Mouse (Mus musculus): Measurements from ENCODE around the gene Rhot1. TPM values are rescaled to one million over a fixed set of nuclear protein-coding genes. Genes with fewer than 3 reads are reported as not detected.

Rhot1 gene
- polyA plus RNA-seq, 1 experiment from 2014 or later = 20.7 TPM

GRCm38 (mm10) chr11:80308537-80308936 is 99.7 kb downstream of the Rhot1 start:
- ATAC-seq = no peak
- H3K36me3 ChIP-seq (ENCODE audit: control insufficient read depth, insufficient read depth) = no peaks in the 10 kb centered on the region
- no peak for TF ChIP-seq CTCF (IDR thresholded peaks at IDR 0.05; ENCODE audit: low read depth)
- H3K9ac ChIP-seq (ENCODE audit: low read depth, low read length) = no peak overlapping the region
- no peaks in the 10 kb centered on the region for H3K4me1 ChIP-seq (replicated peaks; ENCODE audit: control insufficient read depth, insufficient read depth, low read length)
- no peak overlapping the region for H3K4me3 ChIP-seq (ENCODE audit: low read depth, low read length)
- no peak overlapping the region for H3K4me2 ChIP-seq (replicated peaks; ENCODE audit: low read depth)
- no peaks in the 10 kb centered on the region for H3K9me3 ChIP-seq (ENCODE audit: control insufficient read depth)
- 44% methylated on average over 6 of the region's 6 CpGs for WGBS
- H3K27ac ChIP-seq (ENCODE audit: low read depth, low read length) = no peak overlapping the region
- H3K27me3 ChIP-seq (replicated peaks; ENCODE audit: control insufficient read depth, insufficient read depth, low read length) = no peaks in the 10 kb centered on the region

- WGBS = 58% methylated on average over 4 of the region's 4 CpGs
- Histone ChIP-seq H3K4me3 (ENCODE audit: low read depth, low read length) (no peak overlapping the region), H3K4me1 (replicated peaks; ENCODE audit: control insufficient read depth, insufficient read depth, low read length) (no peaks in the 10 kb centered on the region), H3K27me3 (replicated peaks; ENCODE audit: control insufficient read depth, insufficient read depth, low read length) (no peaks in the 10 kb centered on the region), H3K36me3 (ENCODE audit: control insufficient read depth, insufficient read depth) (no peaks in the 10 kb centered on the region), H3K4me2 (replicated peaks; ENCODE audit: low read depth) (no peak overlapping the region), H3K9ac (ENCODE audit: low read depth, low read length) (no peak overlapping the region), H3K27ac (ENCODE audit: low read depth, low read length) (no peak overlapping the region), H3K9me3 (ENCODE audit: control insufficient read depth) (no peaks in the 10 kb centered on the region)
- no peak for ATAC-seq
- TF ChIP-seq CTCF (IDR thresholded peaks at IDR 0.05; ENCODE audit: low read depth) = no peak
Measured at GRCm38 (mm10) chr11:80311271-80311670, 102.5 kb downstream of the Rhot1 start.

GRCm38 (mm10) chr11:80312049-80312448 is 103.2 kb downstream of the Rhot1 start:
- no peaks in the 10 kb centered on the region for H3K9me3 ChIP-seq (ENCODE audit: control insufficient read depth)
- H3K4me2 ChIP-seq (replicated peaks; ENCODE audit: low read depth) = no peak overlapping the region
- ATAC-seq = no peak
- no peak overlapping the region for H3K4me3 ChIP-seq (ENCODE audit: low read depth, low read length)
- no peaks in the 10 kb centered on the region for H3K4me1 ChIP-seq (replicated peaks; ENCODE audit: control insufficient read depth, insufficient read depth, low read length)
- no peak overlapping the region for H3K27ac ChIP-seq (ENCODE audit: low read depth, low read length)
- WGBS = 51% methylated on average over 2 of the region's 2 CpGs
- TF ChIP-seq CTCF (IDR thresholded peaks at IDR 0.05; ENCODE audit: low read depth) = no peak
- no peaks in the 10 kb centered on the region for H3K36me3 ChIP-seq (ENCODE audit: control insufficient read depth, insufficient read depth)
- no peaks in the 10 kb centered on the region for H3K27me3 ChIP-seq (replicated peaks; ENCODE audit: control insufficient read depth, insufficient read depth, low read length)
- H3K9ac ChIP-seq (ENCODE audit: low read depth, low read length) = no peak overlapping the region

GRCm38 (mm10) chr11:80312565-80312964 is 103.7 kb downstream of the Rhot1 start:
- H3K27ac ChIP-seq (ENCODE audit: low read depth, low read length) = no peak overlapping the region
- H3K9me3 ChIP-seq (ENCODE audit: control insufficient read depth) = no peaks in the 10 kb centered on the region
- no peaks in the 10 kb centered on the region for H3K36me3 ChIP-seq (ENCODE audit: control insufficient read depth, insufficient read depth)
- ATAC-seq = no peak
- H3K4me1 ChIP-seq (replicated peaks; ENCODE audit: control insufficient read depth, insufficient read depth, low read length) = no peaks in the 10 kb centered on the region
- WGBS = 5% methylated on average over 6 of the region's 6 CpGs
- H3K4me2 ChIP-seq (replicated peaks; ENCODE audit: low read depth) = no peak overlapping the region
- H3K9ac ChIP-seq (ENCODE audit: low read depth, low read length) = no peak overlapping the region
- H3K27me3 ChIP-seq (replicated peaks; ENCODE audit: control insufficient read depth, insufficient read depth, low read length) = no peaks in the 10 kb centered on the region
- H3K4me3 ChIP-seq (ENCODE audit: low read depth, low read length) = no peak overlapping the region
- TF ChIP-seq CTCF (IDR thresholded peaks at IDR 0.05; ENCODE audit: low read depth) = no peak

GRCm38 (mm10) chr11:80313462-80313861 is 104.6 kb downstream of the Rhot1 start:
- no peak for TF ChIP-seq CTCF (IDR thresholded peaks at IDR 0.05; ENCODE audit: low read depth)
- WGBS = 74% methylated on average over 1 of the region's 1 CpGs
- no peak overlapping the region for H3K27ac ChIP-seq (ENCODE audit: low read depth, low read length)

GRCm38 (mm10) chr11:80313944-80314343 is 105.1 kb downstream of the Rhot1 start:
- Histone ChIP-seq H3K4me2 (replicated peaks; ENCODE audit: low read depth) (no peak overlapping the region), H3K27ac (ENCODE audit: low read depth, low read length) (no peak overlapping the region), H3K4me3 (ENCODE audit: low read depth, low read length) (no peak overlapping the region), H3K9me3 (ENCODE audit: control insufficient read depth) (no peaks in the 10 kb centered on the region), H3K36me3 (ENCODE audit: control insufficient read depth, insufficient read depth) (no peaks in the 10 kb centered on the region), H3K9ac (ENCODE audit: low read depth, low read length) (no peak overlapping the region), H3K27me3 (replicated peaks; ENCODE audit: control insufficient read depth, insufficient read depth, low read length) (no peaks in the 10 kb centered on the region), H3K4me1 (replicated peaks; ENCODE audit: control insufficient read depth, insufficient read depth, low read length) (no peaks in the 10 kb centered on the region)
- no peak for ATAC-seq
- TF ChIP-seq CTCF (IDR thresholded peaks at IDR 0.05; ENCODE audit: low read depth) = no peak
- WGBS = 75% methylated on average over 4 of the region's 4 CpGs

More at GRCm38 (mm10) chr11:80313462-80313861, 104.6 kb downstream of the Rhot1 start:
- H3K4me2 ChIP-seq (replicated peaks; ENCODE audit: low read depth) = no peak overlapping the region
- H3K27me3 ChIP-seq (replicated peaks; ENCODE audit: control insufficient read depth, insufficient read depth, low read length) = no peaks in the 10 kb centered on the region
- no peak for ATAC-seq
- no peaks in the 10 kb centered on the region for H3K36me3 ChIP-seq (ENCODE audit: control insufficient read depth, insufficient read depth)
- no peaks in the 10 kb centered on the region for H3K9me3 ChIP-seq (ENCODE audit: control insufficient read depth)
- H3K4me3 ChIP-seq (ENCODE audit: low read depth, low read length) = no peak overlapping the region
- H3K4me1 ChIP-seq (replicated peaks; ENCODE audit: control insufficient read depth, insufficient read depth, low read length) = no peaks in the 10 kb centered on the region
- no peak overlapping the region for H3K9ac ChIP-seq (ENCODE audit: low read depth, low read length)
